Mouse (Mus musculus): ENCODE results near the gene Slc16a2. TPM values are rescaled to one million over a fixed set of nuclear protein-coding genes. Genes with fewer than 3 reads are reported as not detected.
"Not testable (repeated sequence)": the region's sequence is repeated elsewhere in the genome, so short reads cannot be mapped to it uniquely, and the experiment has no call there.

Gene Slc16a2
- polyA plus RNA-seq, 3 experiments from 2014 or later, result 0.21 to 0.70 TPM; not detected in 1

- ATAC-seq, result no peak
These were observed 88.7 kb downstream of the Slc16a2 start for GRCm38 (mm10) chrX:103733091-103733490.

GRCm38 (mm10) chrX:103732033-103732703 lies 89.6 kb downstream of the Slc16a2 start:
- ATAC-seq, result no peak

GRCm38 (mm10) chrX:103722437-103722836 lies 99.3 kb downstream of the Slc16a2 start:
- no peak for ATAC-seq

- ATAC-seq, result no peak
These were observed 102.1 kb downstream of the Slc16a2 start for GRCm38 (mm10) chrX:103719618-103720185.

GRCm38 (mm10) chrX:103712922-103713321 lies 108.9 kb downstream of the Slc16a2 start:
- no peak for ATAC-seq

GRCm38 (mm10) chrX:103709671-103710070 lies 112.1 kb downstream of the Slc16a2 start:
- no peak for ATAC-seq

- ATAC-seq, result no peak
These were observed 113.2 kb downstream of the Slc16a2 start for GRCm38 (mm10) chrX:103708592-103708991.

- no peak for ATAC-seq
These were observed 117.2 kb downstream of the Slc16a2 start for GRCm38 (mm10) chrX:103704611-103705010.

- ATAC-seq, result no peak
These were observed 117.8 kb downstream of the Slc16a2 start for GRCm38 (mm10) chrX:103704024-103704423.

- no peak for ATAC-seq
These were observed 124.0 kb downstream of the Slc16a2 start for GRCm38 (mm10) chrX:103697796-103698195.

GRCm38 (mm10) chrX:103696081-103696519 lies 125.7 kb downstream of the Slc16a2 start:
- ATAC-seq, result no peak

GRCm38 (mm10) chrX:103695165-103695996 lies 126.4 kb downstream of the Slc16a2 start:
- ATAC-seq, result peak; percentile 87

GRCm38 (mm10) chrX:103694787-103695164 lies 127.0 kb downstream of the Slc16a2 start:
- ATAC-seq, result no peak

- ATAC-seq, result no peak
These were observed 127.4 kb downstream of the Slc16a2 start for GRCm38 (mm10) chrX:103694381-103694780.

GRCm38 (mm10) chrX:103692916-103693315 lies 128.9 kb downstream of the Slc16a2 start:
- ATAC-seq, result no peak

GRCm38 (mm10) chrX:103688551-103688950 lies 133.2 kb downstream of the Slc16a2 start:
- no peak for ATAC-seq

- no peak for ATAC-seq
These were observed 147.1 kb downstream of the Slc16a2 start for GRCm38 (mm10) chrX:103674674-103675073.

- no peak for ATAC-seq
These were observed 148.0 kb downstream of the Slc16a2 start for GRCm38 (mm10) chrX:103673761-103674160.

GRCm38 (mm10) chrX:103670245-103670644 lies 151.5 kb downstream of the Slc16a2 start:
- ATAC-seq, result no peak

GRCm38 (mm10) chrX:103664445-103664844 lies 157.3 kb downstream of the Slc16a2 start:
- not testable (repeated sequence) for ATAC-seq

- no peak for ATAC-seq
These were observed 162.8 kb downstream of the Slc16a2 start for GRCm38 (mm10) chrX:103658985-103659384.

- ATAC-seq, result no peak
These were observed 168.8 kb downstream of the Slc16a2 start for GRCm38 (mm10) chrX:103653021-103653420.

- no peak for ATAC-seq
These were observed 169.7 kb downstream of the Slc16a2 start for GRCm38 (mm10) chrX:103652048-103652447.

Data from inflammation-experienced regulatory T-cells, adult 6 months (primary cell).